Mouse (Mus musculus) heart, embryonic 14.5 days (tissue): Measurements from ENCODE around the gene Rngtt. TPM values are rescaled to one million over a fixed set of nuclear protein-coding genes. Genes with fewer than 3 reads are reported as not detected.

Experiments
- ATAC-seq: fragments of 200-750 bp; cut with Nextera tagmentation; 2 replicates; pipeline ENCODE4 v1.8.0; 2017; ENCODE audit warnings: low read depth, moderate TSS enrichment; ENCODE audit not compliant: insufficient number of reproducible peaks, insufficient read depth, low FRiP score
- H3K27ac ChIP-seq, 2 experiments: fragments of 200-500 bp in 1 of 2; fragments of 300-500 bp in 1 of 2; sonication (generic) in 1 of 2; replicated peaks in 1 of 2; 2 replicates each; pipeline ENCODE4 v1.5.1; 2012 to 2014; ENCODE audit warnings: low read depth in 2 of 2, low read length in 2 of 2, control low read depth in 1 of 2, mild to moderate bottlenecking in 1 of 2, mixed read lengths in 1 of 2; ENCODE audit not compliant: control insufficient read depth in 1 of 2, insufficient read depth in 1 of 2
- H3K27me3 ChIP-seq: fragments of 300-500 bp; sonication (generic); 2 replicates; pipeline ENCODE4 v1.6.1; 2014; ENCODE audit warnings: mild to moderate bottlenecking, low read length, control low read depth; ENCODE audit not compliant: control insufficient read depth, insufficient read depth
- H3K36me3 ChIP-seq: fragments of 300-500 bp; sonication (generic); 2 replicates; pipeline ENCODE4 v1.6.1; 2014; ENCODE audit warnings: mild to moderate bottlenecking, control low read depth, low read length, mixed read lengths; ENCODE audit not compliant: control insufficient read depth, insufficient read depth
- H3K4me1 ChIP-seq, 2 experiments: fragments of 200-500 bp in 1 of 2; fragments of 300-500 bp in 1 of 2; sonication (generic) in 1 of 2; 2 replicates each; pipeline ENCODE4 v1.6.1; 2012 to 2014; ENCODE audit warnings: low read length in 2 of 2, control low read depth in 1 of 2, mixed read lengths in 1 of 2; ENCODE audit not compliant: control insufficient read depth in 2 of 2, insufficient read depth in 2 of 2
- H3K4me2 ChIP-seq: fragments of 300-500 bp; sonication (generic); 2 replicates; pipeline ENCODE4 v1.6.1; 2014; ENCODE audit warnings: mild to moderate bottlenecking, low read length
- H3K4me3 ChIP-seq, 2 experiments: fragments of 200-500 bp in 1 of 2; fragments of 300-500 bp in 1 of 2; sonication (generic) in 1 of 2; 2 replicates each; pipeline ENCODE4 v1.5.1; 2012 to 2014; ENCODE audit warnings: low read length in 2 of 2, mild to moderate bottlenecking in 2 of 2, control low read depth in 1 of 2, low read depth in 1 of 2, moderate library complexity in 1 of 2; ENCODE audit not compliant: control insufficient read depth in 1 of 2, insufficient read depth in 1 of 2
- H3K9ac ChIP-seq: fragments of 300-500 bp; sonication (generic); 2 replicates; pipeline ENCODE4 v1.6.1; 2014; ENCODE audit warnings: mild to moderate bottlenecking, low read length
- H3K9me3 ChIP-seq: fragments of 300-500 bp; sonication (generic); 2 replicates; pipeline ENCODE4 v1.6.1; 2016; ENCODE audit warnings: low read length, control low read depth; ENCODE audit not compliant: control insufficient read depth
- WGBS: fragments of 180-500 bp; shearing (Covaris S2); extraction: QIAGEN DNeasy Blood & Tissue Kit; methylation state at CpG from one replicate; pipeline ENCODE4 v1.1.7; 2014; 5-methylcytosine and 5-hydroxymethylcytosine counted together
- polyA plus RNA-seq: library from polyadenylated mRNA; unstranded; fragments of >200 nt; fragmentation: Nextera tagmentation; extraction: Ambion mirVana; gene quantifications from 2 replicates; pipeline ENCODE4 v1.2.1, GENCODE M21; 2014

Gene Rngtt
- polyA plus RNA-seq, 1 experiment from 2014 or later: 14.2 TPM

- Histone ChIP-seq H3K9me3 (peaks cover 8% of the 10 kb centered on the region; the same call in 1 of the 2 replicates), H3K36me3 (no peaks in the 10 kb centered on the region)
These were observed 213.7 kb downstream of the Rngtt start for GRCm38 (mm10) chr4:33523774-33524173.

GRCm38 (mm10) chr4:33524481-33525141, 214.5 kb downstream of the Rngtt start:
- Histone ChIP-seq H3K4me3 (no peak overlapping the region), H3K4me1 (0 out of 4 replicates have a peak, but pooled peaks cover 0 to 2% of the 10 kb centered on the region in 2 experiments), H3K27me3 (peaks cover 29% of the 10 kb centered on the region), H3K4me2 (no peak overlapping the region), H3K9ac (no peak overlapping the region), H3K9me3 (peaks cover 8% of the 10 kb centered on the region; the same call in 1 of the 2 replicates), H3K27ac (no peak overlapping the region), H3K36me3 (no peaks in the 10 kb centered on the region)
- ATAC-seq: no peak; the same call in 1 of the 2 replicates
- WGBS: 87% methylated on average over 10 of the region's 10 CpGs

More at GRCm38 (mm10) chr4:33523774-33524173, 213.7 kb downstream of the Rngtt start:
- H3K27ac ChIP-seq: no peak overlapping the region
- WGBS: 99% methylated on average over 3 of the region's 3 CpGs
- no peak overlapping the region for H3K4me2 ChIP-seq
- no peak overlapping the region for H3K9ac ChIP-seq
- H3K4me3 ChIP-seq: no peak overlapping the region
- no peak for ATAC-seq
- peaks cover 37% of the 10 kb centered on the region for H3K27me3 ChIP-seq
- H3K4me1 ChIP-seq: 0 out of 4 replicates have a peak, but pooled peaks cover 0 to 2% of the 10 kb centered on the region in 2 experiments

GRCm38 (mm10) chr4:33525272-33525671, 215.2 kb downstream of the Rngtt start:
- Histone ChIP-seq H3K9me3 (peaks cover 8% of the 10 kb centered on the region; the same call in 1 of the 2 replicates), H3K4me1 (0 out of 4 replicates have a peak, but pooled peaks cover 0 to 2% of the 10 kb centered on the region in 2 experiments), H3K36me3 (no peaks in the 10 kb centered on the region), H3K27me3 (peaks cover 22% of the 10 kb centered on the region), H3K9ac (no peak overlapping the region), H3K27ac (no peak overlapping the region), H3K4me2 (no peak overlapping the region), H3K4me3 (no peak overlapping the region)
- no peak for ATAC-seq
- WGBS: 90% methylated on average over 4 of the region's 4 CpGs

GRCm38 (mm10) chr4:33526092-33526491, 216.0 kb downstream of the Rngtt start:
- Histone ChIP-seq H3K9me3 (peaks cover 8% of the 10 kb centered on the region; the same call in 1 of the 2 replicates), H3K27me3 (peaks cover 15% of the 10 kb centered on the region), H3K9ac (no peak overlapping the region), H3K27ac (no peak overlapping the region), H3K4me3 (no peak overlapping the region), H3K36me3 (no peaks in the 10 kb centered on the region), H3K4me1 (0 out of 4 replicates have a peak, but pooled peaks cover 0 to 2% of the 10 kb centered on the region in 2 experiments), H3K4me2 (no peak overlapping the region)
- ATAC-seq: no peak
- WGBS: 28% methylated on average over 7 of the region's 7 CpGs

GRCm38 (mm10) chr4:33526675-33527074, 216.6 kb downstream of the Rngtt start:
- Histone ChIP-seq H3K27ac (no peak overlapping the region), H3K9ac (no peak overlapping the region), H3K4me3 (no peak overlapping the region), H3K36me3 (no peaks in the 10 kb centered on the region), H3K9me3 (peaks cover 8% of the 10 kb centered on the region; the same call in 1 of the 2 replicates), H3K27me3 (peaks cover 13% of the 10 kb centered on the region), H3K4me2 (no peak overlapping the region), H3K4me1 (0 out of 4 replicates have a peak, but pooled peaks cover 0 to 2% of the 10 kb centered on the region in 2 experiments)
- 17% methylated on average over 9 of the region's 9 CpGs for WGBS
- no peak for ATAC-seq

- H3K4me2 ChIP-seq: no peak overlapping the region
- H3K9ac ChIP-seq: no peak overlapping the region
- no peaks in the 10 kb centered on the region for H3K9me3 ChIP-seq
- H3K27me3 ChIP-seq: no peaks in the 10 kb centered on the region
- no peaks in the 10 kb centered on the region for H3K36me3 ChIP-seq
- H3K4me1 ChIP-seq: no peaks in the 10 kb centered on the region
- WGBS: 74% methylated on average over 8 of the region's 8 CpGs
- H3K4me3 ChIP-seq: no peak overlapping the region
- no peak overlapping the region for H3K27ac ChIP-seq
- no peak for ATAC-seq
These were observed 222.5 kb downstream of the Rngtt start for GRCm38 (mm10) chr4:33532596-33532995.

GRCm38 (mm10) chr4:33544755-33545576, 234.9 kb downstream of the Rngtt start:
- no peak for ATAC-seq

More at GRCm38 (mm10) chr4:33544755-33545576, 234.9 kb downstream of the Rngtt start:
- no peak overlapping the region for H3K4me2 ChIP-seq
- no peaks in the 10 kb centered on the region for H3K4me1 ChIP-seq
- no peaks in the 10 kb centered on the region for H3K36me3 ChIP-seq
- H3K9ac ChIP-seq: no peak overlapping the region
- no peaks in the 10 kb centered on the region for H3K9me3 ChIP-seq
- H3K27ac ChIP-seq: no peak overlapping the region
- no peak overlapping the region for H3K4me3 ChIP-seq
- 74% methylated on average over 13 of the region's 13 CpGs for WGBS
- H3K27me3 ChIP-seq: peaks cover 4% of the 10 kb centered on the region; the same call in 1 of the 2 replicates
